Mouse (Mus musculus): Measurements from ENCODE around the gene Tns1.
A peak's percentile ranks its signal among the peaks of the same experiment; 100 is the strongest.

DNA sequence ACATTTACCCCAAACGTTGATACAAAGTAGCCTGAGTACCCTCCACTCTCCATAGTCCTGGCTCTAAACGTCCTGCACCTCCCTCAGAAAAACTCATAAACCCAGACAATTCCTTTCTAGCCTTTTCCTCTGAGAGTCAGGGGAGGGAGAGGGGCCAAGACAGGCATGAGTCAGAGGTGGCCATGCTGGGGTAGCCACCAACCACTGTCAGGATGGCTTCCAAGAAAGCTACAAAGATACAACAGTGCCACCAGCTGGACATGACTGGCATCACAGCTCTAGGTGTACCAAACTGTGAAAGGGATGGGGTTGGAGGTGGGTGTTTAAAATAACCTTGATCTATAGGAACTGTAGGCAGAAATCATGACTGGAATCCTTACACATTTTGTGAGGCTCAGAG is 128.0 kb downstream of the Tns1 start:
- TF ChIP-seq POLR2A (IDR thresholded peaks at IDR 0.05; ENCODE audit: borderline replicate concordance, control insufficient read depth, low read depth, low read length) (no peak), CTCF (IDR thresholded peaks at IDR 0.05; ENCODE audit: control insufficient read depth, insufficient read depth, low read length) (peak; percentile 62)

Data from bone marrow, adult 2 months (tissue).